Mouse (Mus musculus) embryonic fibroblast, embryonic 13.5 days (primary cell): ENCODE data around the gene Tpm4.

Experiments used
- CTCF ChIP-seq: IDR thresholded peaks from 2 replicates; pipeline ENCODE4 v1.5.1; 2011; ENCODE audit warnings: mild to moderate bottlenecking, control low read depth, low read length, moderate library complexity, borderline replicate concordance; ENCODE audit not compliant: insufficient read depth
- POLR2A ChIP-seq: IDR thresholded peaks from 2 replicates; pipeline ENCODE4 v1.6.1; 2011; ENCODE audit warnings: low read depth, mild to moderate bottlenecking, control low read depth, low read length, moderate library complexity

- no peak for TF ChIP-seq POLR2A
- TF ChIP-seq CTCF: no peak
These were observed 10.7 kb downstream of the Tpm4 start for GRCm38 (mm10) chr8:72145511-72145910.
